8 mouse cellular contexts compared by ENCODE assay signal in the genomic region with DNA sequence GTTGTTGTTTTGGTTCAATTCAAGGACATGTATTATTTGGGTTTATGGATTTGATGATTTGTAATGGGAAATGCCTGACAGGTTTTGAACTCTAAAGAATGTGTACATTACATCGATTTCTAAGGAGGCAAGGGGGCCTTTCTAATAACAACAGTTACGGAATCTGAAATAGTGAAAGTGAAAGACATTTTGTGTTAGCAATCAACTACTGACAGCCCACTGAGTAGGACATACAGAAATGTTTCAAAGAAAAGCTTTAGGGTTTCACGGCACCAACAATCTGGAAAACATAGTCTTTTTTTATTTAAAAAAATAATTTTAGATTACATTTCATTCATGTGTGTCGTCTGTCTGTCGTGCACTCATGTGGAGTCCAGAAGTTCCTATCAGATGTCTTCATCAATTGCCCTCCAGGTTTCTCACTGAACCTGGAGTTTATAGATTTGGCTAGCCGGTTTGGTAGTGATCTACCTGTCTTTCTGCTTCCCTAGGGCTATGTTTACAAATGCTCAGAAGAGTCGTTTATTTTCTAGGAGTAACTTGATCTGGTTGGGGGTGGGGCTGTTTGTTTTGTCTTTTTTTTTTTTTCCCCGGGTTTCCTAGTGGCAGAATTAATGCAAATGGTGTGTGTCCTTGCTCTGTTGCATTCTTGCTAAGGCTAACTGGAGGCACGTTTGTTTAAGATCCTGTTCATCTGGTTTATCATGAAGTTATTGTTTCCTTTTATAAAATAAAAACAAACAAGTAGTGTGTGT. TPM values are rescaled to one million over a fixed set of nuclear protein-coding genes. Genes with fewer than 3 reads are reported as not detected.
A peak's percentile ranks its signal among the peaks of the same experiment; 100 is the strongest.
DNase-seq lines count a peak whose midpoint lies in the region; ATAC-seq and TF ChIP-seq lines count a peak whose summit lies in the region.

No protein-coding gene starts in this region.

- TF ChIP-seq EP300 in heart, adult 2 months (IDR thresholded peaks at IDR 0.05; ENCODE audit: insufficient read depth, low read depth, low read length): no peak
- TF ChIP-seq EP300 in liver, embryonic 14.5 days (IDR thresholded peaks at IDR 0.05; ENCODE audit: low read depth): no peak

- no peaks in the 10 kb centered on the region for H3K9me3 ChIP-seq in hindbrain, embryonic 10.5 days
- H3K9me3 ChIP-seq in liver, embryonic 14.5 days (ENCODE audit: control insufficient read depth, low read length): no peaks in the 10 kb centered on the region

- intact Hi-C loops in heart, adult 2 months (cut with DNase I): loop anchor here (2.0 kb wide), 1 partner anchor 47 kb away; a partner anchor contains a TSS
- intact Hi-C loops in heart, postnatal 25 days (cut with DNase I): loop anchor here (2.0 kb wide), 2 partner anchors 25 to 45 kb away; no protein-coding TSS in a partner anchor

- ATAC-seq in activated CD4-positive, CD25-positive, alpha-beta regulatory T cell, adult 4 months: peak; percentile 25
- ATAC-seq in liver, embryonic 14.5 days (ENCODE audit: insufficient read depth): no peak

- H3K79me2 ChIP-seq in heart, adult 2 months (replicated peaks; ENCODE audit: control insufficient read depth, insufficient read depth, low read length): peaks cover 2% of the 10 kb centered on the region

- no peak for TF ChIP-seq POLR2A in heart, adult 2 months (IDR thresholded peaks at IDR 0.05; ENCODE audit: insufficient read depth, low read depth, low read length)

- H3K9ac ChIP-seq in heart, adult 2 months (ENCODE audit: low read depth, low read length): no peak overlapping the region; the same call in 1 of the 2 replicates
- H3K9ac ChIP-seq in liver, embryonic 14.5 days (replicated peaks): peak overlapping the region; percentile 27

- H3K4me3 ChIP-seq in heart, adult 2 months: peak overlapping the region; percentile 89
- H3K4me3 ChIP-seq in hindbrain, embryonic 10.5 days: peak overlapping the region; percentile 90
- peak overlapping the region; percentile 67 to 95 for H3K4me3 ChIP-seq in liver, embryonic 14.5 days (ENCODE audit: insufficient read depth in 1 of 2, low read depth in 2 of 2, low read length in 2 of 2)

- H3K27me3 ChIP-seq in heart, adult 2 months (ENCODE audit: control insufficient read depth, insufficient read depth, low read length): no peaks in the 10 kb centered on the region
- H3K27me3 ChIP-seq in hindbrain, embryonic 10.5 days (ENCODE audit: insufficient read depth, poor library complexity, severe bottlenecking): peaks cover 12% of the 10 kb centered on the region; the same call in 1 of the 2 replicates
- no peaks in the 10 kb centered on the region for H3K27me3 ChIP-seq in liver, embryonic 14.5 days (ENCODE audit: control insufficient read depth, insufficient read depth, low read length)

- H3K4me1 ChIP-seq in heart, adult 2 months (ENCODE audit: control insufficient read depth, insufficient read depth, low read length): no peaks in the 10 kb centered on the region; the same call in 1 of the 2 replicates
- peaks cover 17% of the 10 kb centered on the region; the same call in 1 of the 2 replicates for H3K4me1 ChIP-seq in hindbrain, embryonic 10.5 days (replicated peaks)
- H3K4me1 ChIP-seq in liver, embryonic 14.5 days (replicated peaks; ENCODE audit: control insufficient read depth in 2 of 2, insufficient read depth in 2 of 2, low read length in 1 of 2): peaks cover 0 to 2% of the 10 kb centered on the region in 2 experiments; a peak in 1 of 4 replicates

- WGBS in heart, adult 2 months: 3% methylated on average over 9 of the region's 9 CpGs
- 17% methylated on average over 9 of the region's 9 CpGs for whole genome bisulfite sequencing in hindbrain, embryonic 10.5 days
- WGBS in liver, embryonic 14.5 days (ENCODE audit: insufficient replicate concordance): 2% methylated on average over 9 of the region's 9 CpGs

- peak overlapping the region; percentile 88 for H3K4me2 ChIP-seq in liver, embryonic 14.5 days (ENCODE audit: low read depth)

- DNase-seq in heart, adult 2 months: no peak
- DNase-seq in heart, postnatal 25 days (ENCODE audit: low spot score): no peak
- DNase-seq in hindbrain, embryonic 10.5 days (ENCODE audit: low spot score): no peak
- peak in 1 of 3 experiments; percentile 28 for DNase-seq in liver, embryonic 14.5 days (ENCODE audit: low read depth in 3 of 3, low spot score in 3 of 3)
- no peak for DNase-seq in thymus, postnatal 10 days (ENCODE audit: low spot score in 2 of 2)
- DNase-seq in layer of hippocampus, postnatal 36 days: no peak
- DNase-seq in ovary, postnatal 10 days (ENCODE audit: low spot score): no peak

- peak overlapping the region; percentile 100 for H3K27ac ChIP-seq in heart, adult 2 months
- H3K27ac ChIP-seq in hindbrain, embryonic 10.5 days: no peak overlapping the region
- no peak overlapping the region for H3K27ac ChIP-seq in liver, embryonic 14.5 days

- peaks cover 22% of the 10 kb centered on the region for H3K36me3 ChIP-seq in heart, adult 2 months (ENCODE audit: control insufficient read depth, insufficient read depth, low read length)
- no peaks in the 10 kb centered on the region for H3K36me3 ChIP-seq in hindbrain, embryonic 10.5 days
- no peaks in the 10 kb centered on the region for H3K36me3 ChIP-seq in liver, embryonic 14.5 days (replicated peaks; ENCODE audit: control insufficient read depth, insufficient read depth, low read depth)

- TF ChIP-seq CTCF in heart, adult 2 months (IDR thresholded peaks at IDR 0.05): no peak
- TF ChIP-seq CTCF in liver, embryonic 14.5 days (IDR thresholded peaks at IDR 0.05; ENCODE audit: low read depth): no peak

RNA-seq across cellular contexts. Expression of a gene that starts 0.8 kb away (rescaled TPM):
- total RNA-seq in heart, adult 2 months (2021): 1,000 to 10,000 TPM; 1,007 to 1,201 TPM
- 327 and 489 TPM in 2 replicates for polyA plus RNA-seq in heart, adult 2 months (2012; rRNA removed)
- total RNA-seq in heart, postnatal 25 days (2021): 1,000 to 10,000 TPM; 1,047 to 1,088 TPM
- 10 to 100 TPM; 39.2 to 41.8 TPM for polyA plus RNA-seq in activated CD4-positive, CD25-positive, alpha-beta regulatory T cell, adult 4 months (2017; shearing (Covaris generic))
- polyA plus RNA-seq in hindbrain, embryonic 10.5 days (2016; fragmentation: Nextera tagmentation; extraction: Ambion mirVana): 40.9 and 43.7 TPM in 2 replicates
- 15.5 and 34.8 TPM in 2 replicates for polyA plus RNA-seq in liver, embryonic 14.5 days (2012; rRNA removed)
- 105 TPM in 2 replicates for polyA plus RNA-seq in liver, embryonic 14.5 days (2014; fragmentation: Nextera tagmentation; extraction: Ambion mirVana)
- 10 to 100 TPM; 32.3 to 34.2 TPM for total RNA-seq in layer of hippocampus, postnatal 36 days (2021)

RNA-seq across cellular contexts. Expression of a gene that starts 46.6 kb away (rescaled TPM):
- total RNA-seq in heart, adult 2 months (2021): 10 to 100 TPM; 22.9 to 23.4 TPM
- 5.1 and 9.5 TPM in 2 replicates for polyA plus RNA-seq in heart, adult 2 months (2012; rRNA removed)
- total RNA-seq in heart, postnatal 25 days (2021): 10 to 100 TPM; 21.7 to 22.9 TPM
- 1 to 10 TPM; 8.8 to 9.8 TPM for polyA plus RNA-seq in activated CD4-positive, CD25-positive, alpha-beta regulatory T cell, adult 4 months (2017; shearing (Covaris generic))
- 9.9 and 11.3 TPM in 2 replicates for polyA plus RNA-seq in hindbrain, embryonic 10.5 days (2016; fragmentation: Nextera tagmentation; extraction: Ambion mirVana)
- 1.1 and 1.9 TPM in 2 replicates for polyA plus RNA-seq in liver, embryonic 14.5 days (2012; rRNA removed)
- 1.9 and 2.5 TPM in 2 replicates for polyA plus RNA-seq in liver, embryonic 14.5 days (2014; fragmentation: Nextera tagmentation; extraction: Ambion mirVana)
- 10 to 100 TPM; 22.2 to 26.0 TPM for total RNA-seq in layer of hippocampus, postnatal 36 days (2021)
